Mouse (Mus musculus) kidney, postnatal 0 days (tissue): ENCODE measurements at regions not wholly inside any gene's neighbourhood (a gene's known extent, or its start where the extent isn't known, plus 50 kb on each side); places are given as distances from the start of the nearest gene placed in this dataset.

Source experiments
- ATAC-seq: fragments of 200-750 bp; cut with Nextera tagmentation; replicated peaks from 2 replicates; pipeline ENCODE4 v1.8.0; 2017; ENCODE audit warnings: low read depth, moderate number of reproducible peaks, moderate TSS enrichment, moderate library complexity; ENCODE audit not compliant: low FRiP score
- DNase-seq: peaks from one replicate; pipeline ENCODE4 v3.0.0-alpha.2; 2016; ENCODE audit warnings: low spot score
- H3K27ac ChIP-seq: fragments of 300-500 bp; sonication (generic); 2 replicates; pipeline ENCODE4 v1.5.1; 2014; ENCODE audit warnings: mild to moderate bottlenecking
- H3K27me3 ChIP-seq: fragments of 300-500 bp; sonication (generic); 2 replicates; pipeline ENCODE4 v1.6.1; 2014; ENCODE audit warnings: low read length, mixed read lengths; ENCODE audit not compliant: insufficient read depth
- H3K36me3 ChIP-seq: fragments of 300-500 bp; sonication (generic); 2 replicates; pipeline ENCODE4 v1.6.1; 2014; ENCODE audit warnings: low read length, mixed read lengths; ENCODE audit not compliant: insufficient read depth
- H3K4me1 ChIP-seq: fragments of 300-500 bp; sonication (generic); replicated peaks from 2 replicates; pipeline ENCODE4 v1.6.1; 2014; ENCODE audit warnings: antibody characterized with exemption, low read length, mixed read lengths; ENCODE audit not compliant: insufficient read depth
- H3K4me2 ChIP-seq: fragments of 300-500 bp; sonication (generic); 2 replicates; pipeline ENCODE4 v1.6.1; 2014; ENCODE audit warnings: mild to moderate bottlenecking, low read length, moderate library complexity, mixed read lengths
- H3K4me3 ChIP-seq: fragments of 300-500 bp; sonication (generic); replicated peaks from 2 replicates; pipeline ENCODE4 v1.5.1; 2014; ENCODE audit warnings: low read depth, low read length
- H3K9ac ChIP-seq: fragments of 300-500 bp; sonication (generic); 2 replicates; pipeline ENCODE4 v1.6.1; 2014; ENCODE audit warnings: low read depth, low read length
- H3K9me3 ChIP-seq: fragments of 300-500 bp; sonication (generic); replicated peaks from 2 replicates; pipeline ENCODE4 v1.6.1; 2016; ENCODE audit warnings: low read length, inconsistent platforms, mixed read lengths
- CTCF ChIP-seq: IDR thresholded peaks from 2 replicates; pipeline ENCODE4 v1.5.1; 2016; ENCODE audit warnings: antibody characterized with exemption, low read depth, mild to moderate bottlenecking, moderate library complexity
- WGBS: fragments of 180-500 bp; shearing (Covaris S2); extraction: QIAGEN DNeasy Blood & Tissue Kit; methylation state at CpG from one replicate; pipeline ENCODE4 v1.1.7; 2014; 5-methylcytosine and 5-hydroxymethylcytosine counted together

DNA sequence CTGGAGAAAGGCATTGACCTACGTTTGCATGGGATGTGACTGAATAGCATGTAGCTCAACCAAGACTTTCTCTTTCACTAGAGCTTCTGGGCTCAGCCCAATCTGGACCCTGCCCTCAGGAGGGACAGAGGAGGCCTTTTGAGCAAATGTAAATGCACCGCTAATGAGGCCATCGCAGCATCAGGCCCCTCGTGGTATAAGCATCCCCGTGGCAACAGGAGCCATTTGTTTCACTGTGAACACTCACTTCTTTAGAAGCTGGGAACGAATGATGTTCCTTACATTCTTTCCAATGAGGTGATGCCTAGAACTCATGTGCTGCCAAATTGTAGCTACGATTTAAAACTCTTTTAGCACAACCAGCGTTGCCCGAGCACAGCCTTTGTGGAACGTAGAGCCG is 279.0 kb upstream of the Gjb5 start:
- DNase-seq (no peak), ATAC-seq (no peak)
- H3K27me3 ChIP-seq: no peaks in the 10 kb centered on the region
- H3K4me2 ChIP-seq: no peak overlapping the region
- no peaks in the 10 kb centered on the region for H3K4me1 ChIP-seq
- no peak overlapping the region for H3K27ac ChIP-seq
- no peak overlapping the region for H3K4me3 ChIP-seq
- no peaks in the 10 kb centered on the region for H3K9me3 ChIP-seq
- TF ChIP-seq CTCF: no peak
- 54% methylated on average over 11 of the region's 11 CpGs for WGBS
- no peak overlapping the region for H3K9ac ChIP-seq
- no peaks in the 10 kb centered on the region for H3K36me3 ChIP-seq

DNA sequence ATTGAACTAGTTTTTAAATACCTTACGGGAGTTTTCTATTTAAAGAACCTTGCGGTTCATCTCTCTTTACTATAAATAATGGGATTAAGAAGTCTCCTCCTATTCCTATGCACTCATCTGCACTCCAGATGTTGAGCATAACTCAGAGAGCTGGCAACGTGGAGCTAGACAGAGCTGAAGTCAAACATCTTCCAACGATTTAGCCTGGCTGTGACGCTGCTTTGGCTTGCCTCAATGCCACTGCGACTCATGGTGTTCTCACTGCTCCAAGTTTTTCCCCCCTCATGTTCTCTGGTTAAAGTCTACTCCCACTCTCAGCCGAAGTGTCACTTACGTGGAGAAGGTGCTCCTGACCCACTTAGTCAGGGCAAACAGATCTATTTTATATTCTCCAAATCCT is 277.3 kb upstream of the Gjb5 start:
- no peak overlapping the region for H3K4me2 ChIP-seq
- no peaks in the 10 kb centered on the region for H3K27me3 ChIP-seq
- no peak overlapping the region for H3K9ac ChIP-seq
- WGBS: 61% methylated on average over 8 of the region's 8 CpGs
- ATAC-seq: no peak
- no peaks in the 10 kb centered on the region for H3K4me1 ChIP-seq
- no peak overlapping the region for H3K27ac ChIP-seq
- no peak overlapping the region for H3K4me3 ChIP-seq
- no peaks in the 10 kb centered on the region for H3K36me3 ChIP-seq
- no peak for TF ChIP-seq CTCF
- H3K9me3 ChIP-seq: no peaks in the 10 kb centered on the region
- DNase-seq: no peak

DNA sequence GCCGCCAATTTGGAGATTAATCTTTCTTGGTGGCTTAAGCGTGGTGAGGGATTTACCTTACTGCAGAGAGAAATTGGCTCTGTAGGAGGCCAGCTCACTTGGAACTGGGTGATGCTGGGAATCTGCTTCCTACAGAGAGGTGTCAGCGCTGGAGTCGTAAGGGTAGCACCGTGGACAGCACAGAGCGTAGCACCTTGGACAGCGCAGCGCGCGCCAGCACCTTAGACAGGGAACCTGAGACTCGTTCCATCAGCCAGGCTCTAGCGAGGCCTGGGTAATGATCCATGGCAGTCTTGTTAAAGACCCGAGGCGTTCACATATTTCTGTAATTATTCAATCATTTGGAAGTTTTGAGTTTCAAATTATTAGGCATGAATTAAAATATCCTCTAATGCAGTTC is 261.9 kb upstream of the Gjb5 start:
- Histone ChIP-seq H3K9ac (no peak overlapping the region), H3K4me1 (no peaks in the 10 kb centered on the region), H3K9me3 (no peaks in the 10 kb centered on the region), H3K4me3 (no peak overlapping the region), H3K27ac (no peak overlapping the region), H3K4me2 (no peak overlapping the region), H3K27me3 (no peaks in the 10 kb centered on the region), H3K36me3 (no peaks in the 10 kb centered on the region)
- WGBS: 3% methylated on average over 14 of the region's 14 CpGs
- peak; percentile 92 for DNase-seq
- peak; percentile 69; the same call in 1 of the 2 replicates for ATAC-seq
- TF ChIP-seq CTCF: no peak

DNA sequence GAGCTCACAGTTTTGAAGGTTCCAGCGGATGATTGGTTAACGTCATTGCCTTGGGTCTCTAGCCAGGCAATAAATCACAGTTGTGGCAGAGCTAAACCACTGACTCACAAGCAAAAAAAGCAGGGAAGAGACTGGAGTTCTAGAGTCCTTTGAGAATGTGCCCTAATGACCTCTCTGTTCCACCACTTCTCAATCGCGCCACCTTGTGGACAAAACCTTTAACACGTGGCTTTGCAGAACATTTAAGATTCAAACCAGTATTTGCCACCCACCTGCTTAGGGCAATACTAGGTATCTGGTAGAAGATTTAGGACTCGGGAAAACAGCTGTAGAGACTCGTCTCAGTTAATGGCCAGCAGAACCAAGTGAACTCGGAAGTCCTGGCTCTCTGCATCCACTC is 254.8 kb upstream of the Gjb5 start:
- peak; percentile 44 for TF ChIP-seq CTCF
- ATAC-seq: no peak
- WGBS: 54% methylated on average over 8 of the region's 8 CpGs

DNA sequence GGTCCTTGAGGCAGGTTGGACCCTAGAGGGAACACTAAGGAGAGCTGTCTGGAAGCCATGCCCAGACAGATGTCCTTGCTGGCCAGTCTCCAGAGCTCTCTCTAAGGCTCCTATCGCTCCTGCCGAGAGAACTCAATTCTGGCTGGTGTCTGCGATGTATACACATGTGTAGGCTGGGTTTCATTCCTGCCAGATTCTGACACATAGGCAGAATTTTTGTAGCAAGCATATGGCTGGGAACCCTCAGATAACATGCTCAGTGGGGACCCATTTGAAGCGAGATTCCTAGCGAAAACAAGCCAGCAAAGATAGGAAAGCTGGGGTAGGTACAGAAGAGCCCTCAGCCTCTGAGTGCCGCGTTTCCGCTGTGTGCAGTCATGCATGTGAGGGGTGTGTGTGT is 242.9 kb upstream of the Gjb5 start:
- Histone ChIP-seq H3K9me3 (no peaks in the 10 kb centered on the region), H3K4me3 (no peak overlapping the region), H3K4me2 (no peak overlapping the region), H3K4me1 (no peaks in the 10 kb centered on the region), H3K27ac (no peak overlapping the region), H3K36me3 (no peaks in the 10 kb centered on the region), H3K27me3 (no peaks in the 10 kb centered on the region), H3K9ac (no peak overlapping the region)
- ATAC-seq (no peak), DNase-seq (no peak)
- 65% methylated on average over 8 of the region's 8 CpGs for WGBS
- no peak for TF ChIP-seq CTCF

More for the DNA sequence above, 254.8 kb upstream of the Gjb5 start:
- H3K9ac ChIP-seq: no peak overlapping the region
- no peaks in the 10 kb centered on the region for H3K9me3 ChIP-seq
- H3K4me2 ChIP-seq: no peak overlapping the region
- H3K27ac ChIP-seq: no peak overlapping the region
- no peaks in the 10 kb centered on the region for H3K4me1 ChIP-seq
- DNase-seq: peak; percentile 6
- H3K36me3 ChIP-seq: no peaks in the 10 kb centered on the region
- H3K4me3 ChIP-seq: no peak overlapping the region
- H3K27me3 ChIP-seq: no peaks in the 10 kb centered on the region

DNA sequence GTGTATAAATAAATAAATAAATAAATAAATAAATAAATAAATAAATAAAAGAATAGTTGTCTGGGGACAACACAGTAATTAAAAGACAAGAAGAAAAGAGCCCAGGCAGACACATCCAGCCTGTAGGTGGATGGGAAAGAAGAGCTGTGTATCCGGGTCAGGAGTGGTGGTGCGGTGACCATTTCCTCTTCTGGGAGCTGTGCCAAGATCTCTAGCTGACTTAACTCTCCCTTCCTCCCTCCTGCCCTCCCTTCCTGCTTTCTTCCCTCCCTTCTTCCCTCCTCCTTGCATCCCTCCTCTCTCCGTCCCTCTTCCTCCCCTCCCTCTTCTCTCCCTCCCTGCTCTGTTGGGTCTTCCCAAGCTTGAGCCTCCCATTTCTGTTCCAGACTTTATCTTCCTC is 240.6 kb upstream of the Gjb5 start:
- H3K9me3 ChIP-seq: no peaks in the 10 kb centered on the region
- no peak for ATAC-seq
- no peak for TF ChIP-seq CTCF
- no peaks in the 10 kb centered on the region for H3K4me1 ChIP-seq
- H3K4me3 ChIP-seq: no peak overlapping the region
- H3K4me2 ChIP-seq: no peak overlapping the region
- H3K9ac ChIP-seq: no peak overlapping the region
- H3K27me3 ChIP-seq: no peaks in the 10 kb centered on the region
- peak; percentile 7 for DNase-seq
- no peak overlapping the region for H3K27ac ChIP-seq
- WGBS: 49% methylated on average over 3 of the region's 3 CpGs
- H3K36me3 ChIP-seq: no peaks in the 10 kb centered on the region

DNA sequence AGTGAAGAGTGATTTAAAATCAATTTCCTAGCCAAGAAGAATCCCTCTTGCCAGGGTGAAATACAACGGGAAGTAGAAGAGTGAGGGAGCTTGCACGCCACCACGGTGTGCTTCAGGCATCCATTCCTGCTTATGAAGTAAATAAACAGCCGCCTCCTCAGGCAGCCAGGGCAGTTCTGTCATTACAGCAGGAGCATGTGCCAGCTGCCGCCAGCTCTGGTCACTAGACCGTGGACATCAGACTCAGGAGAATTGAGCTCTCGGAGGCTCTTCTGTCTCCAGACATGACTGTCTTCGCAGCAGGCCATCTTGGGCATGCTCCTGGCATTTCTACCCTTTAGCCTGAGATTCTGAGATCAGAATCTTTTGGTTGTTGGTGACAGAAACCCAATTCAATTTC is 236.1 kb upstream of the Gjb5 start:
- Histone ChIP-seq H3K4me3 (no peak overlapping the region), H3K27ac (no peak overlapping the region), H3K4me1 (no peaks in the 10 kb centered on the region), H3K9ac (no peak overlapping the region), H3K27me3 (no peaks in the 10 kb centered on the region), H3K4me2 (no peak overlapping the region), H3K36me3 (no peaks in the 10 kb centered on the region), H3K9me3 (no peaks in the 10 kb centered on the region)
- ATAC-seq (no peak), DNase-seq (peak; percentile 48)
- WGBS: 24% methylated on average over 8 of the region's 8 CpGs
- no peak for TF ChIP-seq CTCF
